Mouse (Mus musculus): Measurements from ENCODE around the gene Pdlim5. TPM values are rescaled to one million over a fixed set of nuclear protein-coding genes. Genes with fewer than 3 reads are reported as not detected.

Gene Pdlim5
- polyA plus RNA-seq, 1 experiment: 56.7 TPM

Other genes starting within 250 kb of the Pdlim5 start
- gene Bmpr1b, start 226.3 kb downstream of the Pdlim5 start, polyA plus RNA-seq (2012; rRNA removed): 5.3 and 7.5 TPM in 2 replicates
- 1.9 and 2.8 TPM in 2 replicates for gene Gbp5, start 98.3 kb upstream of the Pdlim5 start, polyA plus RNA-seq (2012; rRNA removed)
- 3.0 and 4.0 TPM in 2 replicates for gene Gbp7, start 134.6 kb upstream of the Pdlim5 start, polyA plus RNA-seq (2012; rRNA removed)
- gene Gbp3, start 164.3 kb upstream of the Pdlim5 start, polyA plus RNA-seq (2012; rRNA removed): 16.8 and 22.7 TPM in 2 replicates
- 0.11 and 0.15 TPM in 2 replicates for gene Gbp2b, start 199.2 kb upstream of the Pdlim5 start, polyA plus RNA-seq (2012; rRNA removed)
- 12.4 and 21.7 TPM in 2 replicates for gene Gbp2, start 224.9 kb upstream of the Pdlim5 start, polyA plus RNA-seq (2012; rRNA removed)

Data from gonadal fat pad, adult 2 months (tissue).